Mouse (Mus musculus) retina, adult 2 months (tissue): ENCODE results near the gene Wfdc6a.
A peak's percentile ranks its signal among the peaks of the same experiment; 100 is the strongest.
"Not testable (repeated sequence)": the region's sequence is repeated elsewhere in the genome, so short reads cannot be mapped to it uniquely, and the experiment has no call there.

Experiments used
- DNase-seq: peaks from one replicate; pipeline ENCODE4 v3.0.0-alpha.2; 2012; ENCODE audit warnings: low read depth, low spot score

Gene Wfdc6a

DNA sequence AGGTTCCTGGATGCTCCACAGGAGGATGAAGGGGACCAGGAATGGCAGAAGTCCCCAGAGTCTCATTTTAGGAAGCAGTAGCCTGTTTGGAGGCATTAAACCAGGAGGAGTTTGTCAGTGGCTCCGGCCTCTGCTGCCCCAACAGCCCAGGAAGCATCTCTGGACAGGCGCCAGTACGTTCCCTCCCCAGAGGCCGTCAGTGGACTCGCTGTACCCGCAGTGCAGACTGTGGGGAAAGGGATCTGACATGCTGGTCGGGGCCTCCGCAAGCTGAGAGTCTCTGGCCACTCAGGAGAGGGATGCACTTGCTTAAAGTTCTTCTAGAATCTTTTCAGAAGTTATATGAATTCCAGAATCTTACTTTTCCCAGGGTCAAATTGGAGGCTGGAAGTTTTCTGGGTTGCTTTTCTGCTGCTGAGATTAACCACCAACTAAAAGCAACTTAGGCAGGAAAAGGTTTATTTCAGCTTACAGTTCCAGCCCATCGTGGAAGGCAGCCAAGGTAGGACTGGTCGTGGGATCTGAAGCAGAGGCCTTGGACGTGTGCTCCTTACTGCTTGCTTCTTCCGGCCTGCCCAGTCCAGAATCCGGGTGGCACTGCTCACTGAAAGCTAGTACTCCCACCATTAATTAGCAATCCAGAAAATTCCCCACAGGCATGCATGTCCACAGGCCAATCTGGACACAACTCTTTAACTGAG lies at the start of gene Wfdc6a:
TSS of gene Wfdc6a (minus strand) at position 423 of the 701 bp plus-strand sequence.
- DNase-seq = not testable (repeated sequence)

DNA sequence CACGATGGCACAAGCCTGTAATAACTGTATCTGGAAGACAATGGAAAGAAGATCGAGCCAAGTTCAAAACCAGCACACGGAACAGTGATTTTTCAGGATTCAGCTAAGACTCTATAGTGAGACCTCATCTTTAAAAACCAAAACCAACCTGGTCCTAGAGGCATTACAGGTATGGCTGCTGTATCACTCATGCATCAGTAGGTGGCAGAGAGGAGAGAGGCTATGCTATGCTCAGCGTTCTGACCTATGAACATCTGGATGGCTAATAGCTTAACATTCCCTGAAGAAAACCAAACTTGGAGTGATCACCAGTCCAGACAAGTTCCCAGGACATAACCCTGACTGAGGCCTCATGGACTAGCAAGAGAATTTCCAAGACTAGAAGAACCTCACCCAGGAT lies 36.5 kb upstream of the Wfdc6a start:
- no peak for DNase-seq

DNA sequence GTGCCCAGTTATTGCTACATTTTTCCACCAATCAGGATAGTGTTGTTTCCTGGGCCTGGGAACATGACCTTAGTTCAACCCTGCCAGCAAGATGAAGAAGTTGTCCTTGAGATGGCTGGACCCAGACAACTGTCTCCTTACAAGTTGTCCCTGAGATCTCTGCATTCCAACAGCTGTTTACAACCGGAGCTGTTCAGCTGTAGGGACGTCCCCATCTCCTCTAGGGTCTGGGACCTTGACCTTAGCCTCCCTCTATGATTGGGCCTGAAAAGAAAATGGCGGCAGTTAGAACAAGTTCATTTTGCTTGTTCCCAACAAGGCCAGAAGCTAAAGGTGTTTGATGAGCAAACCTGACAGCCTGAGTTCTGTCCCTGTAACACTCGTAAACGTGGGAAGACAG lies 33.8 kb upstream of the Wfdc6a start:
- DNase-seq = no peak

DNA sequence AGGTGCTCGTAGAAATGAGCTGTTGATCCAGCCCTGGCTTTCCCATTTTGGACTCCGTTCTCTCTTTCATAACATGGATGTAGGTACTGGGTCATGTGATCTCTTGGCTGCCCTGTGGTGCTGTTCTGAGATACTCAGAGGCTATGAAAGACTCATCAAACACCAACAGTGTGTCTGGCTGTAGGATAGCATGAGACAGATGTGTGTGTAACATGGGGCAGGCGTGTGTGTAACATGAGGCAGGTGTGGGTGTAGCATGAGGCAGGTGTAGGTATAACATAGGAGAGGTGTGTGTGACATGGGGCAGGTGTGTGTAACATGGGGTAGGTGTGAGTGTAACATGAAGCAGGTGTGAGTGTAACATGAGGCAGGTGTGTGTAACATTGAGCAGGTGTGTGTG lies 30.1 kb upstream of the Wfdc6a start:
- no peak for DNase-seq

DNA sequence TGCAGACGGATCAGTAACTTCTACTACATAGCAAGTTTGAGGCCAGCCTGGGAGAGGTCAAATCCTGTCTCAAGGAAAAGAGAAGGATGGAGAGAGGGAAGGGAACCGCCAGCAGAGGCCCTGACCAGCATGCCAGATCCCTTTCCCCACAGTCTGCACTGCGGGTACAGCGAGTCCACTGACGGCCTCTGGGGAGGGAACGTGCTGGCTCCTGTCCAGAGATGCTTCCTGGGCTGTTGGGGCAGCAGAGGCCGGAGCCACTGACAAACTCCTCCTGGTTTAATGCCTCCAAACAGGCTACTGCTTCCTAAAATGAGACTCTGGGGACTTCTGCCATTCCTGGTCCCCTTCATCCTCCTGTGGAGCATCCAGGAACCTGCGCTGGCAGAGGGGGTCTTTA lies 28.2 kb upstream of the Wfdc6a start, which contains the start of the genes Wfdc6b and Wfdc8:
TSS of gene Wfdc6b (plus strand) at position 52 of the 400 bp plus-strand sequence.
TSS of gene Wfdc8 (minus strand) at position 156 of the 400 bp plus-strand sequence.
- DNase-seq = not testable (repeated sequence)

DNA sequence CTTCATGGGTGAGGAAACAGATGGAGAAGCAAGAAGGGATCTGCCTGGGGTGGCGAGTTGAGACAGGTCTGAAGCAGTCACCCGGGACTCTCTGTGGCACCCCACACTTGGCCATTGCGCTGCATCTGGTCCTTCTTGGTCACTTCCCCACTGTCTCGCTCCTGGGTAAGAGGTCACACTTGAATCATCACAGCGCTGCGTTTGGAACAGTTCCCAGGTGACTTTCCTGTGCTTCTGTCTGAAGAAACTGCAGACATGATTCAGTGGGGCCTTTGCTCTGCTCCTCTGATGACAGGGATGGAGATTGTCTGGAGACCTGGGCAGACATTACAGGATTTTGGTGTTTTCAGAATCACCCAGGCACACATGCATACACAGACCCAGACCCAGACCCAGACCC lies 23.5 kb upstream of the Wfdc6a start:
- DNase-seq = no peak

DNA sequence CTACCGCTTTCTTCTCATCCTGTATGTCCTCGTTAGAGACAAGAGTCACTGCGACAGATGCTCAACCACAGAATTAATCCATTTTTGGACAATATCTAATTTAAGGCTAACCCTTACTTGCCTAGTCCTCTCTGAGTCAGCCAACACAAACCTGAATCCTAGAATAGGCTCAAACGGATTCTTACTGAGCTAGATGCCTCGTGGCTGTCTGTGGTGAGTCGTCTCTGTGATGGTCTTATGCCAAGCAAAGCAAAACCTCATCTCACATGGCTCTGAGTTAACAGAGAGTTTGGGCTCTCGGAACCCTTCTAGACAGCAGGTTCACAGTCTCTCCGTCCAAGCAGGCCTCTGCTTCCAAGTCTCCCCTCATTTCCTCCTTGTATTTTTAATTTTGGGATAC lies 19.2 kb upstream of the Wfdc6a start:
- no peak for DNase-seq

DNA sequence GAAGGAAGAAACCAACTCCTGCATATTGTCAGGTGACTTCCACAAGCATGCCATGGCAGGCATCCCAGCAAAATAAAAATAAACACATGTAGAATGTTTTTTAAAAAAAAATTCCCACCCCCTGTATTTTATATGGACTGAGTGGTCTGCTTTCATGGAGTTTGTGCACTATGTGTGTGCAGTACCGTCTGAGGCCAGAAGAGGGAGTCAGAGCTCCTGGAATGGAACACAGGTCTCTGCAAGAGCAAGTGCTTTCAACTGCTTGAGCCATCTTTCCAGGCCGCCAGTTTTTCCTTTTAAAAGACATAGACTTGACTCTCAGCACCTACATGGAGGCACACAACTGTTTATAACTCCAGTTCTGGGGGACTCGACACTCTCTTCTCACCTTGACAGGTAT lies 18.2 kb upstream of the Wfdc6a start:
- no peak for DNase-seq

DNA sequence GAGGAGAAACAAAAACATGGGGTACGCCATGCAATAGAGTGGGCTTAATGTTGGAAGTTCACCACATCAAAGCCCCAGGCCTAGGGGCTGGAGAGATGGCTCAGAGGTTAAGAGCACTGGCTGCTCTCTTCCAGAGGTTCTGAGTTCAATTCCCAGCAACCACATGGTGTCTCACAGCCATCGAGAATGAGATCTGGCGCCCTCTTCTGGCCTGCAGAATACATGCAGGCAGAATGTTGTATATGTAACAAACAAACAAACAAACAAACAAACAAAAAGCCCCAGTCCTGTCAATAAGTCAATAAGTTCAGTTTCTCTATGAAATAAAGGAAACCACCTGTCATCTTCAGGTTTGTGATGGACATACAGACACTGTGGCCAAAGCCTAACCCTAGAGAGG lies 14.9 kb upstream of the Wfdc6a start:
- no peak for DNase-seq

DNA sequence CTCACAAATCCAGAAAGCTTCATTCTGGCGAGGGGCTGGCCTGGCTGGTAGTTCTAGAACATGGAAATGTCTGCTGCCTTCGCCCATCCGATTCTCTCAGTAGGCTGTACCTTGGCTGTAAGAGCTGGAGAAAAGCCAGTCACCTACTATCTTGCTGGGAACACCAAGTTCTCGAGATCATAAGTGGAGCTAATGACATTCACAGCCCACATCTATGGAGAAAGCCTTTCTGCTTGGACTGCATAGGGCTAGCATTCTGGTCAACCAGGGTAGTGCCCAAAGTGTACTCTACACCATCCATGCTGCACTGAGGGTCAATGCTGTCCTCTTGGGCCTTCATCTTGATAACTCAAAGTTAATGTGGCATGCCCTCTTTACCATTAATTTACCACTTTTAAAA lies 8.2 kb upstream of the Wfdc6a start, which contains the start of gene Eppin:
TSS of gene Eppin (minus strand) at position 101 of the 400 bp plus-strand sequence.
- no peak for DNase-seq

DNA sequence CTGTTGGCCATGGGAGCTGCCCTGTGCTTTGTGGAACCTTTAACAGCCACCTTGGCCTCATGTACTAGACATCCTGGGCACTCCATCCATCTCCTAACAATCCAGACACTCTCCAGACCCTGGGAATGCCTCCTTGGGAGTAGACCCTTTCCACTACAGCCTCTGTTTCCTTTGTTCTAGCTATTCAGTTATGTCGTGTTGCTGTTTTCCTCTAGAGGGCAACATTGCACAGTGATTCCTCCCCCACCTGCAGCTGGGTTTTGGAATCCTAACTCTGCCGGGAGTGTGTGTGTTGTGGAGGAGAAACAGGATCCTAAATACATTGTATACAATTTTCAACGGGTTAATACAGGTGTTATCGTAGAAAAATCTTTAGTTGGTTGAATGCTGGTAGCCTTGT lies 6.8 kb upstream of the Wfdc6a start:
- peak; percentile 15 for DNase-seq

DNA sequence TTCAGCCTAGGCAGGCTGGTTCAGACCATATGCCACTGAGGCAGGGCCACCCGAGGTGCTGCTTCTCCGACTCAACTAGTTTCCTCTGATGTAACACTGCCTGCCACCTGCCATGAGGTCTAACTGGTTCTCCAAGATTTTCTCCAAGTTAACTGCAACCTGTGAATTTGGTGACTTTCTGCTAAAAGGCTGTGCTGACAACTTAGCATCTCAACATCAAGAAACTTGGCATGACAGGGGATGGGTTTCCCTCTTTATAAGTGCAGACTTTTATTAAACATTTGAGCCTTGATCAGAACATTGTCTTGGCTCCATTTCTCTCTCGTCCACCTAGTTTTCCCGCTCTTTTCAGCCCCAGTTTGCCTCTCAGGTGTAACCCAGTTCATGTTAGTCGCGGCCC lies 11.9 kb downstream of the Wfdc6a start, which contains the start of gene Spint3:
TSS of gene Spint3 (minus strand) at position 101 of the 400 bp plus-strand sequence.
- DNase-seq = not testable (repeated sequence)

DNA sequence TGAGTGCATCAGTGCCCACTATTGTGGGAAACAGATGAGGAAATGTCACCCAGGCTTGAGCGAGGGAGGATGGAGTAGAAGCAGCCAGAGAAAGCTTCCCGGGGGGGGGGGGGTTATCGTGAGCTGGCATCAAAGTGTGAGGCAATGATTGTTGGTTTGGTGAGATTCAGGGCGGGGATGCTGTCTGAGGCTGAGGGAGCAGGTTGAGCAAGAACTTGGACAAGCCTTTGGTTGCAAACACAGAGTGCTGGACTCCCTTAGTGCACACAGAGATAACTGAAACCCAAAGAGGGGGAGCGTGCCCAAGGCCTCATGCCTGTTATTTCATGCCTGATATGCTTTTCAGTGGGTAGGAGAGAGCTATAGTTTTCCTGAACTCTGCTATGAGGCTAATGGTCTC lies 17.8 kb downstream of the Wfdc6a start:
- no peak for DNase-seq

DNA sequence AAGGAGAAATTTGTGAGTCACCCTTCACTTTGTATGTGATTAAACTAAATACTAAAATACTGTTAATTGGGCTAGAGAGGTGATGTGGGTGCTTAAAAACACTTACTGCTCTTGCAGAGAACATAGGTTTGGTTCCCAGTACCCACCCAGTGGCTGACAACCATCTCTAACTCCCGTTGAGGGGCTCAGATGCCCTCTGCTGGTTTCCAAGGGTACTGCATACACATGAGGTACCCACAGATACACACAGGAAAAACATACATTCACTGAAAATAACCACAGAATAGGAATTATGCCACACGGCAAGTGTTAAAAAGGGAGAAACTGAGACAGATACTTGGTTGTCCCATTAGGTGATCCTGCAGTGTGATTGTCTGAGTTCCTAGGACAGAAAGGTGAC lies 18.2 kb downstream of the Wfdc6a start:
- DNase-seq = no peak

DNA sequence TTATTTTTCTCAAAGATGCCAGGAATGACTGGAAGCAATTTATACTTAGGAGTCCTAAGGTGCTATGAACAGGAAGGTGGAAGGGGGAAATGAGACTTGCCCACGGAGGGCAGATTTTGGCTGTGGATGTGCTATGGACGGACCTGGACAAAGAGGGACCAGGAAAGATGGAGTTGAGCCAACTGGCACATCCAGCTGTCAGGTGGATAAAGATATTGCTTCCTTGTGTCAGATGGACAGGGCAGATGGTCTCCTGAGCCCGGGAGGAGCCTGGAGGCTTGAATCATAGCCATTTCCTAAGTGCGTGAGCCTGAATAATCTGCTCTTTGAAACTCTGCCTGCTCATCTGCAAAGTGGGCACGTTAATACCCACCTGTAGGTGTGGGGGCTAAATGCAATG lies 20.9 kb downstream of the Wfdc6a start:
- DNase-seq = no peak

DNA sequence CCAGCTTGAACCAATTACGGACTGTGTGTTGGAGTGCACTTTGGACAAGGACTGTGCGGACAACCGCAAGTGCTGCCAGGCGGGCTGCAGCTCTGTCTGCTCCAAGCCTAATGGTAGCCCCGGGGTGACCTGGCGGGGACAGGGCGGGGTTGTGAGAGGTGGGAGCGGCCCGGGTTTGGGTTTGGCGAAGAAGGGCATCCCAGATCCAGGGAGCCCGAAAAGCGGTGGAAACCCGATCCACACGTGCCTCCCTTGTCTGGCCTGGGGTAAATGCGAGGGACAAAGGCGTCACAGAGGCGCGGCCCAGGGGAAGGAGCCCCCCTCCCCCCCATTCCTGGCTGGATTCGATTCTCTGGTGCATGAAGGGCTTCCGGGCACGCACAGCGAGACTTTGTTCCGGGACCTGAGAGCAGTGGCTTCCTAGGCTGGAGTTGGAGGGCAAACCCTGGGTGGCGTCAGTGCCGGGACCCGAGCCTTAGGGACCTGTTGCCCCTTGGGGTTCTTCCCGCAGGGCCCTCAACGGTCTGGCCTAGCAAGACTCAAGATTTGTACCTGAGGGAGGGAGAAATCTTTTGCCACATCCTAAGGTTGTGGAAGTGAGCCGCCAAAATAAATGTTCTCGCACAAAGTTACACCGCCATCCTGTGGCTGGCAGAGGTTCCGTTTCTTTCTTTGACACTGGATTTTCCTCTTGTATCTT lies 21.8 kb downstream of the Wfdc6a start:
- no peak for DNase-seq

DNA sequence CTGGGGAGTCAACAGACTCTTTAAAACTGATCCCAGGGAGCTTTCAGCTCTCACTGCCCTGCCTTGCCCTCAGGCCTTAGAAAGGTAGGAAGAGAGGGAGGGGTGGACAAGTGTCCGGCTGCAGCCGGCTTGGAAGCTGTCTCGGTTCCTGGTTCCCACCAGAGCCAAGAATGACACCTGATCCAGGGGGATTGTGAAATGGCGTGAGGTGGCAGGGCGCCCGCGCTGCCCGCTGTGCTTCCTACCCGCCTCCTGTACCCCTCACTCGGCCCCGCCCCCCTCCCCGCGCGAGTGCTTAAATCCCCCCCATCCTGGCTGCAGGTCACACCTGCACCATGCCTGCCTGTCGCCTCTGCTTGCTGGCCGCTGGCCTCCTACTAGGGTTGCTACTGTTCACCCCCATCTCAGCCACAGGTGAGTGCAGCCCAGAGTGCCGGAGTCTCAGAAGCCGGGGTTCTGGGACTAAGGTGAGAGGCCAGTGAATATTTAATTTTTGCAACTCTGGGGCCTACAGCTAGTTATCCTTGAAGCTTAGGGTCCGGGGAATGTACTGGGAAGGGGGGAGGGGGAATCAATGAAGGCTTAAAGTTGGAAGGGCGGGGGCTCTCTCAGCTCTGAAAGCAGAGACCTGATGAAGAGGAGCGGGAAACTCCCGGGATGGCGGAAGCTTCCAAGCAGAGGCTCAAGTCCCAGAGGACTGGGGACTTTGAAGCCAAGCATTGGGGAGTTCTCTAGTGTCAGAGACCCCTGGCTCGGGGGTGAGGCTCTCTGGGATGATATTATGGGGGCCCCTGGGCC lies 22.7 kb downstream of the Wfdc6a start, which contains the start of gene Wfdc2:
TSS of gene Wfdc2 (plus strand) at position 23 of the 798 bp plus-strand sequence.
- DNase-seq = no peak

DNA sequence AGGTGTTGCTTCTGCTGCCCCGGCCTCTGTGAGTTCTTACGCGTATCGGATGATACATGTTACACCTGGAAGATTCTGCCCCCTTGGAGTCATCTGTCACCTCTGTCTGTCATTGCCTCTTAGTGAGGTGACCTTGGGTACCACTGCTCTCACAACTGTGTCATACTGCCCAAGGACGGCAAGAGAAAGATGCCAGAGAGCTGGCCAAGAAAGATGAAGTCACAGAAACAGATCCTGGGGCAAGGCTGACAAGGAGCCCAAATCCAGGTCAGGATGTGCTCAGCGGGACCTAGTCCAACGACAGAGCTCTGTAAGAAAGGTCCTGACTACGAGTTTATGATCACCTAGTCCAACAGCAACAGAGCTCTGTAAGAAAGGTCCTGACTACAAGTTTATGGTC lies 25.1 kb downstream of the Wfdc6a start:
- no peak for DNase-seq

DNA sequence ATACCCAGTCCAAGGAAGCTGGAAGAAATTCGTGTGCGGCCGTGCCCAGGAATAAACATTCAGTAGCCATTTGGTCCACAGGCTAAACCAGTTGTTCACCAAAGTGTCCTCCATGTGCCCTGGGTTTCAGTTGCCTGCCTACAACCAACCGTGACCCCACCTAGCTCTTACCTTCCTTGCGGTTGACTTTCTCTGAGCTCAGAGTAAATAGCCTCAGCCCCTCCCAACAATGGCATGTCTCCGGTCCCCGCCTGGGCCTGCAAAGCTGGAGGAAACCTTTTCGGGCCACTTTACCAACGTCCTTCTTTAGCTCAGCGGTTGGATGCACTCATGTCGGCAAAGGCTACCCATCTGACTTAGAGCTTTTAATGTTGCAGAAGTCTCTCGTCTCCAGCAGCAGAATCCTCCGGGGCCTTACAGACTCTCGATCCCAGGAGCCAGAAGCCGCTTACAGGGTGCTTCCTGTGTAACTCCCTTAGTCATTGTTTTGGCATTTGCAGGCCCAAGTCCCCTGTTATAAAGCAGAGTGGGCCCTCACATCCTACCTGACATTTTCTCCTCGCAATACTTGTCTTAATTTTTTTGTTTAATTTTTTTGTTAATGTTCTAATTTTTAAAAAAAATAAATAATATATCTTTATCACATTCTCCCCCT lies 26.1 kb downstream of the Wfdc6a start:
- no peak for DNase-seq

DNA sequence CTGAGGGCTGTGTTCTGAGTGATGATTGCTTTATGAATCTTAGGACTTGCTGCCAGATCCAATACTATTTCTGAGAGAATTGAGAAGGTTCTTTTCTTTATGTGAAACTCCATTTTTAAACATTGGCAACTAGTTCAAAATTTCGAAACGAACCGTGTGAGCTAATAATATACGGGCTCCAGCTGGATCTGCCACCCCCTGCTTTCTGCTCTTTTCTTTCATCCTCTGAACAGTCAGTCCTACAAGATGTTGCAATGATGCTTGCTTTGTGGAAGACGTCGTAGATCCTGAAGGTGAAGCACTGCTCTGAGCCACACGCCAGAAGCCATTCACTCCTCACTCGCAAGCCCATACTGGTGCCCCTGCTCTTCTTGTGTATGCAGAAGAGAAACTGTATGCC lies 26.8 kb downstream of the Wfdc6a start:
- DNase-seq = no peak

DNA sequence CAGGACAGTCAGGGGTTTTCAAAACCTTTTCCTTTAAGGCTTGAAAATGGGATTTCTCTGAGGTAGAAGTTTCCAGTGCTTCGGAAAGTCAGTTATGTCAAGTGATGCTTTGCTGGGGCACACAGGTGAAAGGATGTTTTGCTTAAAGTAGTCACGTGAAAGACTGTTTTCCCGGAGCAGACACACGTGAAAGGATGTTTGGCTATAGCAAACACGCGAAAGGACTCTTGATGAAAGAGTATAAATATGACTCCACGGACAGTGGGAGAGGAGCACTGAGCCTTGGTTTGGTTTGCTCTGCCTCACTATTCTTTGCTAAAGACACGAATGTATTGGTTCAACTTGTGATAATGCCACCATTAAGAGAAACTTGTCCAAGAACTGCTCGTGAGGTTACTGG lies 33.7 kb downstream of the Wfdc6a start:
- DNase-seq = no peak

DNA sequence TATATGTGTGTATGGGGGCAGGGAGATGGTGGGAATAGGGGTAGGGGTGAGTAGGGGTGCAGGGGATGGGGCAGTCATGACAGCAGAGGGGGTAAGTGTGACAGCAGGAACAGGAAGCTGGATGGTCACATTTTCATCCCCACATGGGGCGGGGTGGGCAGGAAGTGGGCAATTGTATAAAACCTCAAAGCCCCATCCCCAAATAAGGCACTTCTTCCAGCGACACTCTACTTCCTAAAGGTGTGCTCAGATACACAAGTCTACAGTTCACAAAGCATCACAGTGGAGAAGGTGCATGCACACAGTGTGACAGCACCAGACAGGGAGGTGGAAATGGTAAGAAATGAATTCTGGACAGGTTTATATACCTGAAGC lies 34.4 kb downstream of the Wfdc6a start:
- no peak for DNase-seq
